Mouse (Mus musculus) Patski (cell line): ENCODE data around the gene Erg. TPM values are rescaled to one million over a fixed set of nuclear protein-coding genes. Genes with fewer than 3 reads are reported as not detected.

Experiments used
- ATAC-seq: fragments of 100-300 bp; one replicate; pipeline ENCODE4 v1.8.0; 2021
- CTCF ChIA-PET: fragments of 350-600 bp; sonication (Branson Sonifier 250); formaldehyde crosslinking; loops from one replicate; lab custom pipeline; 2022; ENCODE audit warnings: inconsistent platforms; lab: Charles Lee
- POLR2A ChIA-PET: fragments of 350-600 bp; sonication (Branson Sonifier 250); formaldehyde crosslinking; loops from one replicate; lab custom pipeline; 2022; ENCODE audit warnings: antibody characterized with exemption, inconsistent platforms; lab: Charles Lee
- DNase-seq: peaks from one replicate; pipeline ENCODE4 v3.0.0-alpha.2; 2011; ENCODE audit warnings: low read depth, low spot score
- H3K27me3 ChIP-seq: fragments of 371-371 bp; one replicate; pipeline ENCODE4 v1.5.1; 2021
- CTCF ChIP-seq: fragments of 100-300 bp; IDR thresholded peaks from one replicate; pipeline ENCODE4 v1.5.1; 2021
- in situ Hi-C: fragments of 300-500 bp; cut with MboI; formaldehyde crosslinking; loops from 3 replicates; pipeline ENCODE4 v1.11.1; 2018; ENCODE audit warnings: low pct_unique_long_range_greater_than_20kb, mixed read lengths
- polyA plus RNA-seq: library from polyadenylated mRNA; unstranded; gene quantifications from one replicate; pipeline ENCODE4 v1.2.3, GENCODE M21; 2021

Erg gene
- polyA plus RNA-seq, 1 experiment from 2014 or later: not detected

DNA sequence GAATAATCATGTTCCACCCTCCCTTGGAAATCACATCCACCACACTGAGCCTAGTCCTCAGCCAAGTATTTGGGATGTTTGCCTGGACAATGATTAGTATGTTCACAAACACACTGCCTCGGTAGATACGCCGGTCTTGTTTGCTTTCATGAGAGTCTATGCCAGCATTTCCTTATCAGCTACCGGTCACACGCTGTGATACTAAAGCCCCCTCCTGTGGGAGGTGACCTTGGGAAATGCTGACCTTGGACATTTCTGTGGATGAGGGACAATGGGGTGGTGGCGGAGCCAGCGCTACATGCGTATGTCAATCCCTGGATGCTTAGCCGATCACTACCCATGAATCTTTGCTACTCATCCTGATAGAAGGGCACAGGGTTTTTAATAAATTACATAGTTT is 213.4 kb downstream of the Erg start:
- ATAC-seq (no peak), DNase-seq (no peak)
- in situ Hi-C loops: no loop called here
- ChIA-PET CTCF (interaction anchor here (1.1 kb wide), 1 partner anchor 27 kb away, joined by 3 read pairs; no protein-coding TSS in a partner anchor), POLR2A (no interaction called here)
- no peak for TF ChIP-seq CTCF
- H3K27me3 ChIP-seq: peaks cover 3% of the 10 kb centered on the region

DNA sequence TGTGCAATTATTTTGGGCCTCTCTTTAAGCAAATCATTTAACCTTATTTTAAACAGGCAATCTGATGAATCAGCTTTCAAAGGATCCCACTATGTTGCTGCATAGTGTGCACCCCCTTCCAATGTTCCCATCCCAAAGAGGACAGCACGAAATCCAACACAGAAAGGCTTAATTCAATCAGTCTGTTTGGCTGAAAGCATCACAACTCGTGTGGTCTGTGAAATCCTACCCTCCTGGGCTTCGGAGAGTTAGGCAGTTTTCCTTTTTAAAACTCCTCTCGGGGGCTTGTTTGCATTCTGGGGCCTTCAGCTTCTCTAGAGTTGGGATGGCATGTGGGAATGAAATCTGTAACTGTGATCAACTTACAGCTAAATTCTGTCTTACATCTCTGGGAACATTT is 214.7 kb downstream of the Erg start:
- CTCF ChIA-PET: no interaction called here
- ATAC-seq: no peak
- DNase-seq: no peak
- peaks cover 3% of the 10 kb centered on the region for H3K27me3 ChIP-seq
- POLR2A ChIA-PET: no interaction called here
- in situ Hi-C loops: no loop called here
- TF ChIP-seq CTCF: no peak

DNA sequence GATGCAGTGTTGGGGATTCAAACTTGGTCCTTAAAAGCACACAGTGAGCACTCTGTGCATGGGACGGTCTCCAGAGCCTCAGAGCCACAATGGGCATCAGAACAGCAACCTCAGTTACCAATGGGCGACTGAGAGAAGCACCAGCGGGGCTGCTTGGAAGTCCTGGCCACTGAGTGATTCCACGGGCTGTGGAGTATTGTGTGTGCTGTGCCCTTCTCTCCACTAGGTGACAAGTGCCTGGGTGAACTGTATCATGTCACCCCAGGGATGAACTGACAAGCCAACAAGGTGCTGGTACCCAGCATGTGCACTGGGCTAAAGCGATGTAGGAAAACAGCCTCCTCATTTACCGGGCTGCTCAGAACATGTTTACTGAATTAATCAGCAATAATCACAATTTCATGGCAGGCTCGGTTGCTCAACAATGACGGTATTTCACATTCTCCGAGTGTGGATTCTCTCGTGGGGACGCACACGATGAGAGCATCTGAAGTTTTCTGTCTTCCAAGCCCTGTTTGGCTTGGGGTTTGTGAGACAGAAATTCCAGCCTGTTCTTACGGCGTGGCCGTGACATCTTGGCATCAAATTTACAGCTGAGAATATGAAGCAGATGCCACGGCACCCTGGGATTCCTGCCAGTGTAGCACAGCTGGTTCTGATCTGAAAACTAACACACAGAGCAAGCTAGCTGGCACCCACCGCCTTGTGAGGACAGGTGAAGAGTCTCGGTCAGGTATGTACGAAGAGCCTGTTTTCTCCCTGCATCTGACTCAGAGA is 219.2 kb downstream of the Erg start:
- DNase-seq: no peak
- H3K27me3 ChIP-seq: peaks cover 3% of the 10 kb centered on the region
- POLR2A ChIA-PET: no interaction called here
- ATAC-seq: no peak
- no peak for TF ChIP-seq CTCF
- in situ Hi-C loops: no loop called here
- CTCF ChIA-PET: interaction anchor here (0.6 kb wide), 1 partner anchor 20 kb away, joined by 3 read pairs; no protein-coding TSS in a partner anchor

DNA sequence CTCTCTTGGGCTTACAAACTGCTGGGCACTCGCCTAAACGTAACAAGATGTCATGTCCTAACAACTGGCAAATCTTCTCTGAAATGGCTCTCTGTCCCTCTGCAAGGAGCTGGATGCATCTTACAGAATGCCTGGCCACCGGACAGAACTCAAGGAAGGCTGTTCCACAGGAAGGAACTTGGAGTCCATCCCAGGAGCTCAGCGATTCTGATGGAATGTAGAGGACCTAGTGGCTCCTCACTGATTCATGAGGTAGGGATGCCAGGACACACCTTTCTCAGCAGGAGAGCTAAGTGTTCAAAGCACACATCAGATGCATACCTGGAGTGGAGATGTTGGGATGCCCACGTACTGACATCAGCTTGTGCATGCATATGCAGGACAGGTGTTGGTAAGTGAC is 221.2 kb downstream of the Erg start:
- DNase-seq (no peak), ATAC-seq (no peak)
- ChIA-PET POLR2A (no interaction called here), CTCF (no interaction called here)
- H3K27me3 ChIP-seq: peaks cover 3% of the 10 kb centered on the region
- no peak for TF ChIP-seq CTCF
- in situ Hi-C loops: no loop called here

DNA sequence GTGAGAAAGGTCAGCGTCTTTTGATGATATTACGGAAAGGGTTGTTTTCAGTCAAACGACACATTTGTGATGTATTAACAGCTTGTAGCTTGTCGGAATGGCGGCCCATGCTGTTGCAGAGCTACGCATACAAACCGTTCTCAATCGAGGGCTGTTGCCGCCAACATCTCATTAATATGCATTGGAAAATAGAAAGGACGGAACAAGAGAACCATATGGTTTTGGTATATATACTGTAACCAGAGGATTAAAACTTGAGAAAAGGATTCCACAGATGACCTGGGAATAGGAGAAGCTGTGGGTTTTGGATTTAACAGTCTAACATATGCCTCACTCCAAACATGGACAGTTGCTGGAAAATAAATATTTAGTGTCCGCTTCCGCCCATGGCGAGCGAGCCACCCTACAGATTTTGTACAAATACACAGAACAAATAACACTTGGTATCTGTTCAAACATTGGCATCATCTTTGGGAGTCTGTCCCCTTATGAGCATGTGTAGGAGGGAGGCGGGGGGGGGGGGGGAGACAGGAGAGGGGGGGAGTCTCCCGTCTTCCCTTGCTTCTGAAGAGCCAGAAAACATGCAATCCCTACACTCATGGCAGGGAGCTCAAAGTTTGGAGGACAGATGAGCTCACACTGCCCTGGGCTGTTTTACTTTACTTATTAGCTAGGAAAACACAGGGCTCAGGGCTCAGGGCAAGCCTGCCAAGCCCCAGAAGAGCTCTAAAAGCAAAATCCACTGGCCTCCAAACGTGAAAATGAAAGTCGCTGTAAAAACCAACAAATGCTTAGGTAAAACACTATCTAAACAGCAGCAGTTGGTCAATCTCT is 222.5 kb downstream of the Erg start:
- no peak for DNase-seq
- in situ Hi-C loops: no loop called here
- no peak for TF ChIP-seq CTCF

DNA sequence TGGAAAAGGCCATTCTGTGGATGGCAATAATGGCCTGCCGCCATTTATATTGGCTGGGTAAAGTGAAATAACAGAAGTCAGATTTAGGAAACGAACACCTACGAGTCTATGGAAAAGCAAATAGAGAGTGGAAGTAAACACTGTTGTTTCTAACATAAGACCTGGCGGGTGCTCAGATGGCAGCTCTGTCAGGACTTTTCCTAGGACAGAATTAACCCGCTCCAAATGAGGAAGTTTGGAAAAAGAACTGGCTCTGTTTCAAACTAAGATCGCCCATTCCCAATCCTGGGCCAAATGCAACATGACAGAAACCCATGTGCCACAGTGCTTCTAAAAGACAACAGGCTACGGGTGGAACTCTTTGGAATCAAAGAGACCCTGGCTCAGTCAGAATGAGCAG is 224.4 kb downstream of the Erg start:
- ChIA-PET POLR2A (no interaction called here), CTCF (no interaction called here)
- in situ Hi-C loops: no loop called here
- no peaks in the 10 kb centered on the region for H3K27me3 ChIP-seq
- TF ChIP-seq CTCF: no peak
- ATAC-seq: no peak
- no peak for DNase-seq

More for the DNA sequence above, 222.5 kb downstream of the Erg start:
- ChIA-PET CTCF (interaction anchor here (1.2 kb wide), 1 partner anchor 110 kb away, joined by 3 read pairs; no protein-coding TSS in a partner anchor), POLR2A (no interaction called here)
- no peaks in the 10 kb centered on the region for H3K27me3 ChIP-seq
- ATAC-seq: no peak

DNA sequence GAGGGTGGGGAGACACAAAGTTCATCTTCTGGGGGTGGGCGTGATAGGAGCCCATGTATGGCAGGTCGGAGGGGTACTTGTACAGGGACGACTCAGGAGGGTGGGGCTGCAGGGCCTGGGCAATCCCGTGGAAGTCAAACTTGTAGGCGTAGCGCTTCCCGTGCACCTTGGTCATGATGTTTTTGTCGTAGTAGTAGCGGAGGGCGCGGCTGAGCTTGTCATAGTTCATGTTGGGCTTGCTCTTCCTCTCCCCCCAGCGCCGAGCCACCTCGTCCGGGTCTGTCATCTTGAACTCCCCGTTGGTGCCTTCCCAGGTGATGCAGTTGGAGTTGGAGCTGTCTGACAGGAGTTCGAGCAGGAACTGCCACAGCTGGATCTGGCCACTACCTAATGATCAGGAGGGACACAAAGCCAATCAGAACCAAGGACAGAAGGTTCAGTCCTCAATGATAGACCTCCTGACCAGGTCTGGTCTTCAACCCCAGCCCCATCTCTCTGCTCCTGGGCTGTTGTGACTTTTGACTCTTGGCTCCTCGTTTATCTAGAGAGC is 225.4 kb downstream of the Erg start:
- ChIA-PET CTCF (no interaction called here), POLR2A (no interaction called here)
- DNase-seq: no peak
- no peaks in the 10 kb centered on the region for H3K27me3 ChIP-seq
- no peak for ATAC-seq
- TF ChIP-seq CTCF: no peak
- in situ Hi-C loops: no loop called here

DNA sequence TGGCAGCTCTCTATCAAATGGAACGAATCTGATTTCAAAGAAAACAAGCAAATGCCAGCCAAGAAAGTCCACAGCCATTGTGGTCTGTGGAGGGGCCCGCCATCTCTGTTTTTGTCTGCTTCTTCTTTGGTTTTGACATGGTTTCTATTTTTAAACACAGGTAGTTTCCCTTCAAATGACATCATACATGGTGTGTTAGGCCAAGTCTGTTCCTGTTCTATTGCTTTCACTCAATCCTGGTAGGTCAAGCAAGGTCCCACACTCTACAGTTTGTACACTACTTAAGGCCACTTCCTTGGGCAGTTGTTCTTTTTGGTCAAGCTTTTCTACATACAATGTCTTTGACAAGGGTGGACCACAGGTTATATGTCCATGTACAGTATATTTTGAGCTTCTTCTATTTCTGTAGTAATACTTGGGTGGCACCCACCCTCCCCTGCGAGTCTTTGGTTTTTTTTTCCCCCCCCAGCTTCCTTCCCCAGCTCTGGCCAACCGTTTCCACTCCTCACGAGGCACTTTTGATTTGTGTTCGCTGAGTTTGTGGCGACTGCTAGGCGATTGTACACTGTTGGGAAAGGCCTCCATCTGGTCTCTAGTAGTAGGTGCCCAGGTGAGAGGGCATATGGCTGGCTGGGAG is 226.1 kb downstream of the Erg start:
- H3K27me3 ChIP-seq: no peaks in the 10 kb centered on the region
- in situ Hi-C loops: no loop called here
- POLR2A ChIA-PET: no interaction called here
- ATAC-seq: no peak
- DNase-seq: no peak
- TF ChIP-seq CTCF: no peak
- CTCF ChIA-PET: no interaction called here

DNA sequence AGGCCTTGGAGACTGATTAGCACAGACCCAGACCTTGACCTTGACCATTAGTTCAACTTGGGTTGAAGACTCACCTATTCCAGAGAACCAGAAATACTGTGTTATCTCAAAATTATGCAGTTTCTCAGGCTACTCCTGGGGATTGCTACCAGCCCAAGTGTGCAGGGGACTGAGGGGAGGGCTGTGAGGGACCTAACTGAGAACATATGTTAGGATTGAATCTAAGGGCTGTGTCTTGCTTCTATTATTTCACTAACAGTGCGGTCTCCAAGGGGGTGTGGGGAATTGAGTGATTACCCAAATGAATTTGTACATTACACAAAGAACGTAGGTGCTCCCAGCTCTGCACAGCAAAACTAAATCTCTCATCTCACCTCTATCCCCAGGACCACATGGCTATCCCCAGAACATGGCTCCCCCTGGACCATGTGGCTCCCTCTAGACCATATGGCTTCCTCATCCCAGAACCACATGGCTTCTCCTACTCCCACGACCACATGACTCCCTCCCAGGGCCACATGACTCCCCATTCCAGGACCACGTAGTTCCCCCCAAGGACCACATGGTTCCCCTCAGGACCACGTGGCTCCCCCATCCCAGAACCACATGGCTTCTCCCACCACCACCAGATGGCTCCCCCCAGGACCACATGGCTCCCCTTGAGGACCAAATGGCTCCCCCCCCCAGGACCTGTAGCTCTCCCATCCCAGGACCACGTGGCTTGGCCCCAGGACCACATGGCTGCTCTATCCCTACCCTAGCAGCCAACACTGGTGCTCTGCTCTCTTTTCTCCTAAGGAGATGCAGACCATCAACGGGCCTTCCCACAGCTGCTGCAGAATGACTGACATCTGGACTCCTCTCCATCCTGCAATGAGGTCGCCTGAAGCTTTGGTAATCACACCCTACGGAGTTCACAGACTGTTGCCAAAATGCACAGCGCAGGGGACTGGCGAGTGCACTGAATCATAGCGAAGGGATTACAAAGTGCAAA is 229.1 kb downstream of the Erg start:
- POLR2A ChIA-PET: no interaction called here
- ATAC-seq (no peak), DNase-seq (no peak)
- in situ Hi-C loops: loop anchor here (10.0 kb wide), 1 partner anchor 218 kb away; no protein-coding TSS in a partner anchor
- H3K27me3 ChIP-seq: no peaks in the 10 kb centered on the region
- CTCF ChIA-PET: no interaction called here
- TF ChIP-seq CTCF: no peak
